Mouse (Mus musculus) left cerebral cortex, adult 8-10 months (tissue): ENCODE results near the gene Helq. TPM values are rescaled to one million over a fixed set of nuclear protein-coding genes. Genes with fewer than 3 reads are reported as not detected.

ENCODE experiments used
- DNase-seq, 2 experiments: peaks; one replicate each; pipeline ENCODE4 v3.0.0; 2022; ENCODE audit warnings: low spot score in 2 of 2
- total RNA-seq, 4 experiments: library from RNA; stranded (reverse); gene quantifications; 2 replicates each; pipeline ENCODE4 v1.2.4; 2022

The Helq gene
- total RNA-seq, 4 experiments from 2014 or later = 18.1 to 22.3 (median 19.9) TPM

DNA sequence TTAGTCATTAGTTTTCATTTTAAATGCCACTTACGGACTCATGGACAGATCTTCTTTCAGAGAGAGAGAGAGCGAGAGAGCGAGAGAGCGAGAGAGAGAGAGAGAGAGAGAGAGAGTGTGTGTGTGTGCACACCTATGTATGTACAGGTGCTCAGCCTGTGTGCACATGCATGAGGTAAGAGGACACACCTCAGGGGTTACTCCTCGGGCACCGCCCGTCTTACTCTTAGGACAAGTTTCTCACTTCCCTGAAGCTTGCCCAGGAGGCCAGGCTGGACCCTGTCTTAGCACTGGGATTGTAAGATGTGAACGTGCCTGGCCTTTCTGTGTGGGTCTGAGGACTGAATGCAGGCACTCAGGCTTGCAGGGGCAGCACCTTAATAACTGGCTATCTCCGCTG, 10.9 kb downstream of the Helq start:
- DNase-seq = no peak

DNA sequence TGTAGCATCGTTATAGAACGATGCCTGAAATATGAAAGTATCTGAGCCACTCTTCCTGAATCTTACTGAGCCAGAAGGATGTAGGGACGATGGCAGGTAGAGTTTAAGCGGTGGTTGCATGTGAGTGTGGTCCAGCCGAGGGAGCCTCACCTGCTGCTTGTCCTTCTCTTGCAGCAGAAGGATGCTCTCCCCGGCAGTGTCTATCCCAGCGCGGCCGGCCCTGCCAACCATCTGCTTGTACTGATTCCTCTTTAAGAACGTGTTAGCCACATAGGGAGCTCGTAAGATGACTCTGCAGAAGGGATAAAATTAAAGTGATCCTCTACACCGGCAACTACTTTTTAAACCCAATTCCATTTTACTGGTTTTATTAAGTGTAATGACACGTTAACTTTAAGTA, 19.4 kb downstream of the Helq start:
- no peak for DNase-seq

DNA sequence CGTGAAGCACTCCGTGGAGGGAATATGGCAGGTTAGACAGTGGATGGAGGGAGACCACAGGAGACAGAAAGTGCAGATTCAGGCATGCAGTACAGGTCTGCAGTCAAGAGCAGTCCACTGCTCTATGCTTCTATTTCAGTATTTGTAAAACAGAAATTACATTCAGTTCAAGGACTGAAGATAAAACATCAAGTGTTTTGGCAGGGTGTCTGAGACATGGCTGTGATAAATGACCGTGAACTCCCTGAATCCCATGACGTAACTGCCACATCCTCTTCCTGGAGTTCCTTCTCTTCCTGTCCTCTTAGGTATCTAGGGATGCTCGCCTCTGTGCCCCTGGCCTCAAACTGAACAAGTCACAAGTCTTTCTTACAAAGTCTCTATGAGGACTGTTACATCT, 21.5 kb downstream of the Helq start:
- DNase-seq = no peak

DNA sequence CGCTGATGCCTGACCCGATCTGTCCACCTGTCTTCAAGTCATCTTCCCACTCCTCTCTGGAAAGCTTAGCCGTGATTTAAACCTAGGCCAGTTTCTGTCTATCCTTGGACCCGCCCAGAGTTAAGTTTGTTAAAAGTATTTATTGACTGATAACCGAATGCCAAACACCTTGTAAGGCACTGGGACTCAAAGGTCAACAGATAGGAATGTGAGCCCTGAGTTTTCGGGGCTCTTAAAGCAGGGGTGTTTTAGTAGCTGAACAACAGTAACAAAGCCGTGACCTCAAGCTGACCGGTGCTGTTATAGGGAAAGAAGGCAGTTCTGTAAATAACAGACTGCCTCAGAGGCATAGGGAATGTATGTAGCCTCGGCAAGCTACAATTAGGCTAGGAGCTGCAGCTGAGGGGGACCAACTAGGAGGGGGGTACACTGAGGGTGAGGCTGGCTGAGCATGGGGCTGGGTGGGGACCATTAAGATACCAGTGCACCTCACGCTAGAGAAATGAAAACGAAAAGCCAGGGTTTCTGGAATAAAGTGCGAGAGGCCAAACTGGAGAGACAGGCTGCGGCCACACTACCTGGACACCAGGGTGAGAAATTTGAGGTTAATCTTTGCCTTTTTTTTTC, 22.5 kb downstream of the Helq start:
- DNase-seq = no peak

DNA sequence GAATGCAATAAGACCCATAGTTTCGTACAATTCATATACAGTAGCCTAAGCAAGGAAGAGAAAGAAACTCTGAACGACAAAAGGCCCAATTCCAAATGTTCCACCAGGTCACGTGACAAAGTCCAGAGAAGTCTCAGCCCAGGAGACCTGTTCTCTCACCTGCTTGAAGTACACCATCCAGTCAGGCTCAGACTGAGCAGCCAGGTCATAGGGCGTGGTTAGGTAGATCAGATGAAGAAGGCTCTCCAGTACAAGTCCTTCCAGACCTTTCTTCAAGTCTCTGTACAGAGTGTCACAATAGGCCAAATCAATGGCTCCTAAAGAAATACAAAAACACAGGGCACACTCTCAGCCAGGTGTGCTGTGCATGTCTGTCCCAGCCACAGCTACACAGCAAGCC, 26.8 kb downstream of the Helq start:
- DNase-seq = no peak

DNA sequence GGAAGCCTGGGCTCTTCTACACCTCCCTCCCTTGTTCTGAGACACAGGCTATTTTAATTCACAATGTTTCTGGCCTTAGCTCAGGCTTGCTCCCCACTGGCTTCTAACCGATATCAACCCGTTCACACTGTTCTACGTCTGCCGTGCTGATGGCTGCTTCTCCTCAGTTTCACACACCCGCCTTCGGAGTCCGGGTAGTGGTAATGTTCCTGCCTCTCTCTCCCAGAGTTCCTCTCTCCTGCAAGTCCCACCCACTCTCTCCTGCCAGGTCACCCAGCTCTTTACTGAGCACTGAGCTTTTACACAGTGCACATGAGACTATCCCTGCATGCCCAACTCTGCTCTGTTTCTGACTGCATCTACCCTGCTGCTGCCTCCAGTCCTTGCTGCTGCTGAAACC, 32.4 kb downstream of the Helq start:
- DNase-seq = no peak

DNA sequence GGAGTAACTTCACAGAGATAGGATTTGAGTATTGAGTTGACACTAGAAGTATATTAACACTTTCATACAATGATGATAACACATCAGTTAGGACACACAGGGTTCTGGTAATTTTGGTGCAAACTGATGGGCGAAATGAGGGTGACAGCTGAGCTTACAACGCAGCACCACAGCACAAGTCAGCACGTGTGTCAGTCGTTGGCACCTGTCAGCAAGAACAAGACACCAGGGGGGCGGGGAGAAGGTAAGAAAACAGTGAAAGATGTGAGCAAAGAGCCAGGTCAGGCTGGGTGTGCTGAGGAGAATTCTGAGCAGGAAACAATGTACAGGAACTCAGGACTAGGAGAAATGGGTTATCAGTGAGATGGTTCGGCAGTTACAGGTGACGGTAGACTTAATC, 36.7 kb downstream of the Helq start:
- DNase-seq = no peak

DNA sequence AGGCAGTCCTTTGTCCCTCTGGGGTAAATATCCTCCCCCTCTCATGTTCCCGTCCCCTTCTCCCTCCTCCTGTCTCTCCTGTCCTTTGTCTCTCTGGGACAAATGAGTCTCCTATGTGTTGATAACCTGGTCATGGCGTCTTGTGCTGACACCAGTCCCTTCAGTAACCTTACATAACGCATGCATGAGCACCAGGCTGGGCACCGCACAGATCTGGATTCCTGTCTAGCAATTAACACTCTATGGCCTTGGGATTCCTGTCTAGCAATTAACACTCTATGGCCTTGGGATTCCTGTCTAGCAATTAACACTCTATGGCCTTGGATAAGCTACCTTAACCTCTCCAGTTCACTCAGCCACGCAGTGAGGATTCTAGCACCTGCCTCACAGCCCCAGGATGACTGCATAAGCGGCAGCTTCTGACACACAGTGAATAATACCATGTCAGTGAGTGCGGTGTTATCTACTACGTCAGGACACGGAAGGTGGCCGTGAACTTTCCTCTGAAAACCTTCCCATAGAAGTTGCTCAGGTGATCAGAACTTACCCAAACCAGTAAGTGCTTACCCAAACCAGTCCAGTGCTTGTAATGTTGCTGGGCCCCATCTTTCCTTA, 38.2 kb downstream of the Helq start:
- DNase-seq = no peak

DNA sequence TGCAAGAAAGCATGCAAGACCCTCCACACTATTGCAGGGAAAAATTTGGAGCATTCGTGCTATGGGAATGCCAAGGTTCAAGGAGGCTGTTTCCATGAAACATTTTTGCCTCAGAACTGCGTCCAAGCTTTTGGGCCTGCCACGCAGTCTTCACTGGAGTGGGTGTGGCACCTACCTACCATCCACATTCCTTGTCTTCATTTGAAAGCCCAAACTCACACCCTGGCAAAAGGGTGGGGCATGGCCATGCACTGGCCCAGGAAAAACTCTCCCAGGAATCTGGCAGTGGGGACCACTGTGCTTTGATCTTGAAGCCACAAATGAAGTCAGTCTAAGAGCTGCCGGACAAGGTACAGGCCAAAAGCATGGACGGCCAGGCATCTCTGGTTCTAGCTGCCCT, 40.3 kb downstream of the Helq start:
- DNase-seq = no peak

DNA sequence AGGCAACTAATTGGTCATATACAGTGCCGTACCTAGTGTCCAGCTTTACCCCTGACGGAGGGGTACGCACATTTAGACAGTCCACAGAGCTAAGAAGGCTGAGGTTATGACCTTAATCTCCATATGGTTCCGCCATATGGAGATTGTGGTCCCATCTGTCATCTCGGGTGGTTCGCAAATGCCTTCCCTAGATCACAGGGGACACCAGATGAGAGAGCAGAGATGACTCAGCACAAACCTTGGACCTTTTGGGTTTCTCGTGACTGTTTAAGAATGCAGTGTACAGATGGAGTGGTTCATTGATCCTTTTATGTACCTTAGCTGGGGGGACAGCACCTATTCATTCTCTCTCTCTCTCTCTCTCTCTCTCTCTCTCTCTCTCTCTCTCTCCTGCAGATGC, 45.0 kb downstream of the Helq start:
- DNase-seq = no peak

DNA sequence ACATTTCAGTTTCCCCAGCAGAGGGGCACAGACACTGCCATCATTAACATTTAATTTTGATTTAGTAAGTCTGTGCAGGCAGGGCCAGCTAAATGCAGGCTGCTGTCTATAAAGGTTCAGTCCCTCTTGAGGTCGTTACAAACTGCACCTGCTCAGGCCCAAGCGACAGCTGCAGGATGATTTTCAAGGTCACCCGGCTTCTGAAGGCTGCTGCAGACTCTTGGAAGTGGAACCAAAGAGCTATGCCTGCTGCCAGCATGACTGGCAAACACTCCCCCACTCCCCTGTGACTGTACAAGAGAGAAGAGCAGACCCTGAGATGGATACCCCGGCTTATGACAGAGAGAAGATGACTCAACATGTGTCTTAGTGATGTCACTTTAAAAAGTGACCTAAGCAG, 46.7 kb downstream of the Helq start:
- DNase-seq = no peak

DNA sequence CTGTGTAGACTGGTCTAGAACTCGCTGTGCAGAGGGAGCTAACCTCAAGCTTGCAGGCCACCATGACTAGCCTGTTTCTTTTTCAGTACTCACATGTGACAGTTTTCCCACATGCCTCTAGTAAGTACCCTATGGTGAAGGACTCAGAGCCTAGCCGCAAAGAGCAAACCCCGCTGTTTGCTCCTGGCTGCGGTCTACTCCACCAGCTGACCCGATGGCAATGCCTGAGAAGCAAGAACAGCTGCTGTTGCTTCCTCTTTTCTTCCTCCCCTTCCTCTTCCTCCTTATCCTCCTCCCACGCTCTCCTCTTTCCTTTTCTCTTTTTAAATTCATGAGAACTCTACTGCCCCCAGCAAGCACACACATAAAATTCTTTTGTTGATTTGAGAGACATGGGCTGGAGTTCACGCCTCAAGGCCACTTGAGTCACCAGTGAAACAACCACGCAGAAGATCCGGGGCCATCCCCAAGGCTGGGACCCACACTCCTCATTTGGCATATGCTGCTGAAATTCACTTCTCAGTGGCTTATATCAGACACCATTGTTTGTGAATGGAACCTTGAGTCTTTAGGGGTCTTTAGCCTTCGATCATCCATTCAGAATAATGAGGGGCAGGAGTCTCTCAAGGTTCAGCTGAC, 47.7 kb downstream of the Helq start:
- DNase-seq = no peak

DNA sequence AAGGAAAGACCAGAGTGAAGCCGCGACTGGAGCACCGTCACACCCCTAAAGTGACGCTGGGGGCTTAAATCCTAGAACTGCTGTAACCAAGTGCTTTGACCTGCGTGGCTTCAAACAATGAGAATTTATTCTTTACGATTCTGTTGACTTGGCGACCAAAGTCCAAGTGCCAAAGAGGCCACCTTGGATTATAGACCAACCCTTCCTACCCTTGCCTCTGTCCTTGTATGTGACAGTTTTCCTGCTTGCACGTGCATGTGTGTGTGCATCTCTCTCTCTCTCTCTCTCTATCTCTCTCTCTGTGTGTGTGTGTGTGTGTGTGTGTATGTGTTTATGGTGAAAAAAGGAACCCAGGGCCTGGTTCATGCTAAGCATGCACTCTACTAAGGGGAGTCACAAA, 59.6 kb downstream of the Helq start:
- no peak for DNase-seq

DNA sequence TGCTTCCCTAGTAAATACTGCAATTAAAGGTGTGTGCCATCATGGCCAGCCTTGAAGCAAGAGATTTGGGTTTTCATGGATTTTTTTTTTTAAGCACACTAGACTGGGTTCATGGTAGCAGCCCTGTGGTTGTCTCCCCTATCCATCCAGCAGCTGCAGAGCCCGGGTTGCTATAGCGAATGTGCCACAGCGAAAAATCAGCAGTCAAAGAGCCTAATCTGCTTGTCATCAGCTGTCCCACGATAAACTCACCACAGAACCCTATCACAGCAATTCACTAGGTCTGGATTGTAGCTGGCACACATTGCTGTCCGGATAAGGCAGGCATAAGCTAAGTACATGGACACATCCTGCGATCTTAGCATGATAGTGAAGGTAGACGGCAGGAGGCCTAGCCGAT, 61.5 kb downstream of the Helq start:
- no peak for DNase-seq

DNA sequence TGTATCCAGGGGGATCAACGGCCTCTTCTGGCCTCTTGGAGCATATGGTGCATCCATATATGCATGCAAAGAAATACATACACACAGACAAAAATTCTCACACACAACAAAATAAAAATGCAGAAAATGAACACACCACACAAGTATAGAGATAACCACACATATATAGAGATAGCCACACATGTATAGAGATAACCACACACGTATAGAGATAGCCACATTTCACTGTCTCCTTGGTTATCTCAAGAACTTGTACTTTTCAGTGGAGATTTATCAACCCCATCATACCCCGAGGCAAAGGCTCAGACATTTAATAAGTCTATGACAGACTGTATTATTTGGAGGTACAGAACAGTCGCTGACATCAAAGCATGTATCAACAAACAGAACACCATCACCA, 63.9 kb downstream of the Helq start:
- DNase-seq = no peak

DNA sequence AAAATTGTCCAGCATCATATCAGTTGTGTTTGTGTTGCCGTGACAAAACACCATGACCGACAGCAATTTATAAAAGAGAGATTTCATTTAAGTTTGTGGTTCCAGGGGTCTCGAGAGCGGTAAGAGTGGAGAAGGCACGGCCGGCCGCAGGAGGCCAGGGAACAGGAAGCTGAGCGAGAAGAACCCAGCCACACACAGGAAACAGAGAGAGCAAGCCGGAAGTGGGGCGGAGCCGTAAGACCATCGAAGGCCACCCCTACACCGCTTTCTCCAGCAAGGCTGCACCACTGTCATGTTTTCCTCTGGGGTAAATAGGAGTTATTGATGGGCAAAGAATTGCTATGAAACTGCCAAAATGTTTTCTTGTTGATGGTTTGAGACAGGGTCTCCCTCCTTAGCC, 69.6 kb downstream of the Helq start:
- no peak for DNase-seq

DNA sequence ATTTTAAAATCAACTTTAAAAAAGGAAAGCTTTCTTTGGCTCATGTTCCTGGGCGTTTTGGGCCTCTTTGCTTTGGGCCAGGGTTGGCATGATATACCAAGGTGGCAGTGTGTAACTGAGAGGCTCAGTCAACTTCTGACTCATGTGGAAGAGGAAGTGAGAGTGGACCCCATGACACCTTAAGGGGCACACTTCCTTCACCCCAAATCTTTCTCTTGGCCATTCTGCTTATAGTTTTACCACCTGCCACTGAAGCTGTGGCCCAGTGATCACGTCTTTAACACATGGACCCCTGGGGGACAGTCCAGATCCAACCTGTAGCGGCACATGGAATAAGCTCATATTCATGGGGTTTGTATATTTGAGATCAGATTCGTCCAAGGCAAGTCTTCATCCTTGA, 72.4 kb downstream of the Helq start:
- DNase-seq = no peak

DNA sequence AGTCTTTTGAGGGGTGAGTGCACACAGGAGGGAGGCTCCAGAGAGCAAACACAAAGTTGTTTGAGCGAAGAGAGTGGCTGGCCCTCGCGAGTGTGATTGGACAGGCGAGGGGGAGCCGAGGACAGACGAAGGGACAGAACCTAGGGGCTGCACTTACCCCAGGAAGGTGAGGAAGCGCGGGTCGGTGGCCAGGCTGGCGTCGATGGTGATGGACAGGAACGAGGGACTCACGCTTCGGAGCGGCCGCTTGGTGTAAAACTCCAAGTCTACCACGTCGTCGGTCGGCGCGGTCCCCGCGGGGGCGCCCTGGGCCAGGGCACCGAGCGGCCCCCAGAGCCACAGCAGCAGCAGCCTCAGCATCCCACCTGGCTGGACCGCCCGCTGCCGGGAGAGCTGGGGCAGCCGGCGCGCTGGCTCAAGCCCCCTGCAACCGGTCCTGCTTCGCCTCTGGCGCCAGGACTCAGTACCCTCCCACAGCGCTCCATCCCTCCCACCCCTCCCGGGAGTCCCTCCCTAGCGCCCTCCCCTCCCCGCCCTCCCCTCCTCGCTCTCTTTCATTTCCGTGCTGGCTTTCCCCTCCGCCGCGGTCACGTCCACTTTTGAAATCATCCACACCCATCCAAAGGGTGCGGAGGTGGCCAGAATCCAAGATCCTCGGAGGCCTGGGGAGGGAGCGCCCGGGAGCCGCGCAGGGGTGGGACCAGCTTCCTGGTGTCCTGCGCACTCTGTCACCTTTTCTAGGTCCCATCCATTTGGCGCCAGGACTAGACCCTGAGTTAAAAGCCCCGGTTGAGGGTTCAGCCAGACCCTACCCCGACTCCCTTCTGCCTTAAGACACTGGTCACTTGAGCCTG, 78.9 kb downstream of the Helq start, which contains the start of gene Hpse:
Gene Hpse (minus strand): TSS at position 482 of the 854 bp plus-strand sequence.
- no peak for DNase-seq

DNA sequence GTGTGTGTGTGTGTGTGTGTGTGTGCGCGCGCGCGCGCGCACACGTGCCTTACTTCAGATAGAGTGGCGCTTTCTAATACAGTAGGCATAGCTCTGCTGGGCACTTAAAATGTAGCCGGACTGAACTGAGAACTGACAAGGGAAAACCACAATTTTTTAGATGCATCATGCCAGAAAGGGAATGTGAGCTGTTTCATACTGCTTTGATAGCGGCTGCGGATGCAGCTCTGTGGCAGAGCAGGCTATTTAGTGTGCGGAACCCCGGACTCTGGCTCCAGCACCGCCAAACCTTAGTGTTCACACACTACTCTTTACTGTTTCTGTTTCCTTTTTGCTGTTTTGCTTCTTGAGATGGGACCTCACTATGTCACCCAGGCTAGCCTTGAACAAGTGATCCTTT, 81.6 kb downstream of the Helq start:
- DNase-seq = no peak
